Mouse (Mus musculus): ENCODE data around the gene Srf.

DNA sequence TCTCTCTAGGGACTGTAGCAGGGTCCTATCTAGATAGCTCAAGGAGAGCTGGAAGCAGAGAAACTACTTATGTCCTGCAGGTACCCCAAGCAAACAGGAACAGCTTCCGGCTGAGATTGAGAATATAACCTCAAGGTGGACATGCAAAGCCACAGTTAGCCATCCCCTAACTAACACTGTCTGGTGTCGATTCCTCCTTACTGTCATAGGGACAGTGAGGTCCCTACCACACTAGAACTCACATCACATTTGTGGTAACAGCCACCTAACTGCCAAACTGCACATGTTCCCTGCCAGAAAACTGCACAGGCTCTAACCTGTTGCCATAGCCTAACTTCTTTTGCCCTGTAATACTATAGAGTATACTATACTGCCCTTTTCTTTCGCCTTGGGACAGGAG, 2.0 kb downstream of the Srf start:
- TF ChIP-seq ZNF384 (IDR thresholded peaks at IDR 0.05; ENCODE audit: low read depth, low read length) (no peak), CHD2 (IDR thresholded peaks at IDR 0.05; ENCODE audit: low read depth, low read length) (no peak)

Measured in ES-E14 (cell line).